Mouse (Mus musculus) small intestine, adult 2 months (tissue): Measurements from ENCODE around the gene Mecom.

Experiments used
- CTCF ChIP-seq: fragments of 200-500 bp; IDR thresholded peaks from 2 replicates; pipeline ENCODE4 v1.5.1; 2012; ENCODE audit warnings: low read depth, mild to moderate bottlenecking, control low read depth, inconsistent platforms, low read length, moderate library complexity, mixed read lengths; ENCODE audit not compliant: insufficient replicate concordance, insufficient read length; ENCODE audit errors: extremely low read depth
- POLR2A ChIP-seq: fragments of 200-500 bp; IDR thresholded peaks from 2 replicates; pipeline ENCODE4 v1.6.1; 2012; ENCODE audit warnings: low read depth, mild to moderate bottlenecking, control low read depth, inconsistent platforms, low read length, moderate library complexity

DNA sequence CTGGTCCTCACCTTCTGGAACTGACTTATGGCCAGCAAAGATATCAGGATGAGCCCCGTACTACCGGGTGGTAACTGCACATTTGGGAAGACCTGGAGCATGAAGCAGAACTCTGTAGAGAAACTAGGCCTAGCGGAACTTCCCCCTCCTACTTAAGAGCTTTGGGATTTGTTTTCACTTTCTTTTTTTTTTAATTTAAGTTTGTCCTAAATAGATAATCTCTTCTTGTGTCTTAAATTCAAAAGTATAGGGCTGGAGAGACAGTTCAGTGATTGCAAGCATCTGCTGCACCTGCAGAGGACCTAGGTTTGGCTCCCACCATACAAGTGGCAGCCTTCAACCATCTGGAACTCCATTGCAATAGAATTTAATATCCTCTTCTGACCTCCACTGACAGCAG is at the start of gene Mecom:
- TF ChIP-seq POLR2A (no peak), CTCF (no peak)
